Mouse (Mus musculus) retina, embryonic 14.5 days (tissue): ENCODE data around the gene Cat.
A peak's percentile ranks its signal among the peaks of the same experiment; 100 is the strongest.

Experiments
- DNase-seq: peaks from one replicate; pipeline ENCODE4 v3.0.0-alpha.2; 2015; ENCODE audit warnings: low spot score

Cat gene

DNA sequence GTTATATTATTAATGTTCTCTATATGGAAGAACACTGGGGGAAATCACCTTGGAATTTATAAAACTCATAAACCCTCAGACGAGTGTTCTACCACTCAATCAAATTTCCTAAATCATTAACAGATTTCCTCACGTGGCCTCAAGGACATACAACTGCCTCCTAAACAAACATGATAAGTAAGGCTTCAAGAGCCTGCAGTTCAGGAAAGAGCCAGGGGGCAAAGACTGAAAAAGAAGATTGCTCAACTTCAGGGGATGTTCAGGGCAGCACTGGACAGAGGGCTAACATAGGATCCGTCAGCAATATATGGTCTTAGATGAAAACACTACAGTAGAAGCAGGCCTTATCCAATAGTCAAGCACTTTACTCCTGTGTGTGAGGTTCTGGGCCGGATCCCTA is 7.5 kb downstream of the Cat start:
- DNase-seq, result no peak

DNA sequence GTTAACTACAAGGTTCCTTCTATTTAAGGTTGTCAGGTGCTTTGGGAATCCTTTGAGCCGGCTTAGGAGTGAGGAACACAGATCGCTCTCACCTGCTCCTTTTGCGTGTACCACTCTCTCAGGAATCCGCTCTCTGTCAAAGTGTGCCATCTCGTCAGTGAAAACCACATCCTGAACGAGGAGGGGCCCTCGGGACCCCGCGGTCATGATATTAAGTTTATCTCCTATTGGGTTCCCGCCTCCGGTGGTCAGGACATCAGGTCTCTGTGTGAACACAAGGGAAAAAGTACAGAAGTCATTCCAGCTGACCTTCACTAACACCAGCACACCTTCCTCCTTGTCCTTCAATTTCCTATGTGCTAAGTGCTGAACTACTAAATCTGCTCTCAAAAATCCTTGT is 8.3 kb downstream of the Cat start:
- DNase-seq, result no peak

DNA sequence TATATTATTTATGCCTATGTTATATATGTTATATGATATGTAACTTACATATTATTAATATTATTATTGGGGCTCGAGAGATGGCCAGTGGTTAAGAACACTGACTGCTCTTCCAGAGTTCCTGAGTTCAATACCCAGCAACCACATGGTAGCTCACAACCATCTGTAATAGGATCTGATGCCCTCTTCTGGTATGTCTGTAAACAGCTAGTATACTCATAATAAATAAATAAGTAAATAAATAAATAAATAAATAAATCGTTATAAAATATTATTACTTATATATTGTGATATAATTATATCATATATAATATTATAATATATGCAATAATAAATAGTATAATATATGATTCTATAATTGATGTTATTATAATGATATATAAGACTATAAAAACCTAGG is 8.8 kb downstream of the Cat start:
- no peak for DNase-seq

DNA sequence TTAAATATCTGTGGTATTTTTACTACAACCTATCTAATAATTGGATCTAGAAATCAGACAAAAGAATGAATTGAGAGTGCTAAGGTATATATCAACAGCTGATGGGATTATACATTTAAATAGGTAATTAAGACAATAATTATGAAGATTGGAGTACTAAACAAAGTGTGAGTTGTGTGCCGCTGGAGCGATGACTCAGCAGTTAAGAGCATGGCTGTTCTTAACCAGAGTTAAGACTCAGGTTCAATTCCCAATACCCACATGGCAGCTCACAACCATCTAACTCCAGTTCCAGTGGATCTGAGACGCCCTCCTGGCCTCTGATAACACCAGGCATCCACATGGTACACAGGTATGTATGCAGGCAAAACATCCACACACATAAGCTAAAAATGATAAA is 11.6 kb downstream of the Cat start:
- DNase-seq, result no peak

DNA sequence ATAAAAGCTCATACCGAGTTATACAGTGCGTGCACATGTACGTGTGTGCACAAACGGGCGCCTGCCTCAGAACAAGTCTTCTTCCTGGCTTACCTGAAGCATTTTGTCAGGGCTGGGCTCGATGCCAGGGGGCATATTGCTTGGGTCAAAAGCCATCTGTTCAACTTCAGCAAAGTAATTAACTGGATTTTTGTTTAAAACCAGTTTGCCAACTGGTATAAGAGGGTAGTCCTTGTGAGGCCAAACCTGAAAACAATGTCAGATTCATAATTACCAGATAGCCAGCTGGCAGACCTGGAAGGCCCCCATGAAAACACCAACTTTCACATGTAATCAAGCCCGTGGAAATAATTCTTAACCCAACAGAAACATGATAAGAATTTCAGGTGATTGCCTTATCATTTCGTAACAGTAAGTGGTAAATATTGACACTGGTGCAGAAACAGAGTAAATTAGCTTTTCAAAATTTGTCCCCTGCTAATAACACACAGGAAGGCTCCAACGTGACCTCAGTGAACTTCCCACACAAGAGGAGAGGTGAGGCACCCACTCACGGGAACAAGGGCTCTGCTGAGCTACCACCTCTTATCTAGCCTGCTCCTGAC is 17.9 kb downstream of the Cat start:
- no peak for DNase-seq

DNA sequence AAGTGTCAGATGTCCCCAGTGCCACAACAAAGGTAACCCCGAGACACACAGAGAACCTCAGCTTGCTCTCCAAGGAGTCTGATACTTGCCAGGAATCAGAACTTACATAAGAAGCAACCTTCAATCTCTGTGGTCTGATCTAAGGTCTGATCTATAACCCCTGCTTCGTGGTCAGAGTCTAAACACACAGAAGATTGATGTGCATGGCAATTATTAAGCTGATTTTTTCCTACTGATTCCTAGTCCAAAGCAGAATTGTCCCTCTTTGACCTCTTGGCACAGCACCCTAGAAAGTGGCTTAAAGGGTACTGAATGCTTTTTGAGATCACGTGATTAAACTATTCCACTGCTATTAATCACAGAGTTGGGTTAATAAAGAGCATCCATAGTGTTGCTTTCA is 18.7 kb downstream of the Cat start:
- DNase-seq, result no peak

DNA sequence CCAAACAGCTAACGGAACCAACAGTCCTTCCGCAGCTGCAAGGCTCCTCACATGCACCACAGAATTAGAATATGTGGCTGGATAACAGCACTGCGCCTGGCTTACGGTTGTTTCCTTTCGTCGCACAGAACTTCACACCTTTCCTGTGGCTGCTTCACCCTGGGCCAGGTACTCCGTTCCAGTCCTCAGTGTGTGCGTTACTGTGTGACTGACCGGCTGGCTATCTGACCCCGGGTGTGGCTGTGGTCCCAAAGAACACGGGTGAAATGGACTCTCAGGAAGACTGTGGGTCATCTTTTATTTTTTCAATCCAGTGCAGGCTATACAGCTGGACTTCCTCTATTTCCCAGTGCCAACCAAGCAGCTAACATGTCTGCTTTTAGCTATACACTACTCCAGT is 19.5 kb downstream of the Cat start:
- DNase-seq, result no peak

DNA sequence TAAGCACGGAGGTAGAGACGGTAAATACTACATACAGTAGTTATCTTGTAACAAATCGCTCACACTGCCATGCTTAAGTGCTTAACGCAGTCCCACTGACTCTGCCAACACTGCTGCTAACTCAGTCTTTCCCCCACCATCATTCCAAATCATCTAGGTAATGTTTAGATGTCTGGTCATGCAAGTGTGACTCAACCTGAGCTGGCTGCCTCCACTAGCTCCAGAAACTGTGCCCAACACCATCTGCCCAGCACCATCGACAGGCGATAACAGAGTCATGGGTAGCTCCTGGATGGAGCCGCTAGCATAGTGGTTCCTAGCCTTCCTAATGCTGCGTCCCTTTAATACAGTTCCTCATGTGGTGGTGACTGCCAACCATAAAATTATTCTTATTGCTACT is 20.4 kb downstream of the Cat start:
- no peak for DNase-seq

DNA sequence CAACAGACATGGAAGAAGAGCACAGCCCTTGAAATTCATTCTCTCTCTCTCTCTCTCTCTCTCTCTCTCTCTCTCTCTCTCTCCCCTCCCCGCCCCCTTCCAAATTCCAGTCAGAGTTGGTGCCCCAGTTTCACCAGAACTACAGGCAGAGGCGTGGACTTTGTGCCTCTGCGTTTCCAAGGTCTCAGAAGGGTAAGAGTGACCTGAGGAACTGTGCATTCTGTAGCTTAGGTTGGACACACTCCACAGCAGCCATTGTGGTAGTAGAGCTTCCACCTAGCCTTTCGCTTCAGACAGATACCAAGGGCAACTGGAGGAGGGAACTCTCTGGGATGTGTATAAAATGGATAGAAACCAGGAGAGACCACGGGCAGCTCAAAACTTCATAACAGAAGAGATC is 22.2 kb downstream of the Cat start:
- no peak for DNase-seq

DNA sequence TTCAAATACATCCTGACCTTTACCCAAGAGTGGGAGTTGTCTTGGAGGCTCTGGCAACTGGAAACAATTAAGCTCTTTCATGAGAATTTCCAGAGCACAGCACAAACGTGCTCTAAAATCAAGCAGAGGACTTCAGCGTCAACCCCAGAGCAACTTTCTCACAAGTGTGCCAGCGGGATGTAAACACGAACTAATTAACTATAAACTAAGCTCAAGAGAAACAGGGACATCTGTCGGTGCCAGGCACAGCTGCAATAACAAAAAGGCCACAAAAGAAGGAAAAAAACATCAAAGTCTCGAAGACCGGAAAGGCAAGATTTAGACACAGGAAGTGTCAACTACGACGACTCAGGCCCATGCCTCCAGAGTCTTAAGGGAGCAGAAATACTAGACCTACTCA is 23.2 kb downstream of the Cat start:
- DNase-seq, result no peak

DNA sequence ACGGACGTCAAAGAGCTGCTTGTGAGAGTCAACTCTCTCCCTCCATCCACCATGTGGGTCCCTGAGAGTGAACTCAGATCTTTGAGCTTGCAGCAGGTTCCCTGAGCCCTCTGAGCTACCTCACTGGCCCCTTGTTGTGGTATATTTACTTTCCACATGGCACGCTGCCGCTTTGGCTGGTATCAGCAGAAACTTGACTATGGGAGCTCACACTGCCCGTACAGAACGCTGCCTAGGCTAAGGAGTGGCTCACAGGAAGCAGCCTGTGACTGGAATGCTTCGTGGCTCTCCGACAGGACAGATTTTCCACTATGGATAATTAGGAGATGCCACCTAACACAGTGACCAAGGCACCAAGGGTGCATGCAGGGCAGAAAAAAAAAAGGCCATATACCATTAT is 23.8 kb downstream of the Cat start:
- DNase-seq, result no peak

DNA sequence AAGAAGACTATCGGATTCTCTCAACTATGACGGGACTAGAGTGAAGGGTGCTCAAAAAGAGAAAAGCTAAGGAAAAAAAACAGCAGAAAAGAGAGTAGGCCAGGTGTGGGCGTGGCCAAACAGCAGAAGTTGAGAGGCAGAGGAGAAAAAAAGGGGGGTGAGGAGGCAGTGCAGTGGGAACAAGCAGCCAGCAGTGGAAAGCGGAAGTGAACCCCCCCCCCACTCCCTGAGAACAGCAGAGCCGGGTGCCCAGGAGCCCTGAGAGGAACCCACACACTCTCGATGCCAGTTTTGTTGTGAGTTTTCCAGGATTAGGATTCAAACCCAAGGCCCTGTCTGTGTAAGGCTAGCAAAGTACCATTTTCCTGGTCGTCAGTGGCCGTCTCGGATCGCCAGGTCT is 25.9 kb downstream of the Cat start:
- no peak for DNase-seq

DNA sequence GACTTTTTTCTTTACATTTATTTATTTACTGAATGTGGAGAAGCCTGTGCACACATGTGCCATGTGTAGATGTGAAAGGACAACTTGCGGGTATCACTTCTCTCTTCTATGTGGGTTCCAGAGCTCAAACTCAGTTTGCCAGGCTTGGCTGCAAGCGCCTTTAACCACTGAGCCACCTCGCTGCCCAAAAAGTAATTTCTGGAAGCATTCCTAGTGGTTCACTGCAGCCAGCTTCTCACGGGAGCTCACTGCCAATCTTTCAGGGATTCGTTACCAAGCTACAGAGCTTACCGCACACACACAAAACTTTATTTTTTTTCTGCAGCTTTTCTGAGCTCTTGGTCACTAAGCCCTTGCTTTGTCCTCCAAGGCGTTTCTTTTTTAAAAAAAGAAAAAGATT is 27.3 kb downstream of the Cat start:
- DNase-seq, result no peak

DNA sequence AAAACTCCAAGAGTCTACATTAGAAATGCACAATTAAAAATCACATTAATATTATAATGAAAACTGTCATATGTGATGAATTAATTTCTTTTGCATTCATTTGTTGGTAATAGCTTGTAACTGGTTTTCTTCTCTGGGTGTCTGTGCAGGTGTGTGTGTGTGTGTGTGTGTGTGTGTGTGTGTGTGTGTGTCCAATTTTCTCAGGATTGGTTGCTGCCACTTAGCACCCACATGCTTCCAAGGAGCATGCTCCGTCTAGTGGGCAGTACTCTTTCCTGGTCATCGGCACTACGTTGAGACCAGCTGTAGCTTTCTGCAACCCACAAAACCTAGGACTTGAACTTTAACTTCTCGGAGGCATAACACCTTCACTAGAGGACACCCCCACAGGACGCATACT is 27.9 kb downstream of the Cat start:
- no peak for DNase-seq

DNA sequence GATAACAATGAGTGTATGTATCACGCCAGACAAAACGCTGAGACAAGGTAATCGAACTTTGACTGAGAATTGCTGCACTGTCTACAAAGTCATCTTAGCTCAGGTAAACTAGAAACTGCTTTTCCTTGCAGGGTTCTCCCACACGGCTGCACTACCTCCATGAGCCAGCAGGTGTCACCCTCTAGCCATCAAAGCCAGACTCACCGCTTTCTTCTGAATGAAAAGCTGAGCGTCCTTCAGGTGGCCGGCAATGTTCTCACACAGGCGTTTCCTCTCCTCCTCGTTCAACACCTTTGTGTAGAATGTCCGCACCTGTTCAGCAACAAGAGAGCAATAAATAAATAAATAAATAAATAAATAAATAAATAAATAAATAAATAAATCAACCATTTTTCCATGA is 28.3 kb downstream of the Cat start:
- DNase-seq, result peak; percentile 90

DNA sequence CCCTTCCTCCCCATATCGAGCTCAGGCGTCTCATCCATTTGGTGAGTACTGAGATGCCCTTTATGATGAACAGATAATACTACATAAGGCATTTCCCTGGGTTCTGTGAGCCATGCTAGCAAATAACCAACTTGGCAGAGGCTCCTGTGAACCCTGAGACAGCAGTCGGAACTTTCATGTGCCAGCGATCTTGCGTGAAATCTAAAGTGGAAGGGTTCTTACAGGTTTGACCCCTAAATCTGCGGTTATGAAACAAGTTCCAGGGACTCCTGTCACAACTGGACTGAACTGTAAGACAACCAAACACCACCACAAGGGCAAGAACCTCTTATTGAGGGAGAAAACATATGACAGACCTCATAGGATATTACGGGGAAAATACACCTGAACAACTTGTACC is 29.2 kb downstream of the Cat start:
- no peak for DNase-seq

DNA sequence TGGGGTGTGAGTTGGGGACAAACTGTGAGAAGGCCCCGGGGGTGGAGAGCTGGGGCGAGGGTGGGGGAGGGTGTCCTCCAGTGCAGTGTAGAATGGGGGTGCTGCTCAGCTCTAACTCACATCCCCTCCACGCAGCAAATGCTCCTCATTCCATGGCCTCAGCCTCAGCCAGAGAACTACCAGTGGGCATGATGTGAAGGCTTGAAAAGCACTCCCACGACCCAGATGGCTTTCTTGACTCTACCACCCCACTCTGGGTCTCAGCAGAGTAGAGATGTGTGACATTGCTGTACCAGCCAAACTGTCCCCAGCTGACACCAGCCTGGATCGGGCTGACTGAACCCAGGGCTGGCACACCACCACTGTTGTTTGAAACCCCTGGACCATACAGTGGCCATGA is 32.4 kb downstream of the Cat start:
- no peak for DNase-seq

DNA sequence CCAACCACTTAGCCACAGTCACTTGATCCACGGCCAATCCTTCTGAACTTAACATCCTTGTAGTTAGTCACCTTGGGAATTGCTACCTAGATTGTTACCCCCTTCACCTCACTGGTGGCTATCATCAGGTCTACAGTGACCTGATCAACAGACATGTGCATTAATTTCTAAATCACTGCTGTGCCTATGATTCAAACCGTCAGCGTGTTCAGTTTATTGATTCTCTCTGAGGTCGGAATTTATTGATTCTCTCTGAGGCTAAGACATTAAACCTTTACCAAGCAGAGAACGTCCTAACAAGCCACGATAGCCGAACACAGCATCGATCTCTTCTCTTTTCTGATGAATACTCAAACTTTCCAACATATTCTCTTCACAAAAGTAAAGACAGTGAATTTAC is 34.7 kb downstream of the Cat start:
- DNase-seq, result no peak

DNA sequence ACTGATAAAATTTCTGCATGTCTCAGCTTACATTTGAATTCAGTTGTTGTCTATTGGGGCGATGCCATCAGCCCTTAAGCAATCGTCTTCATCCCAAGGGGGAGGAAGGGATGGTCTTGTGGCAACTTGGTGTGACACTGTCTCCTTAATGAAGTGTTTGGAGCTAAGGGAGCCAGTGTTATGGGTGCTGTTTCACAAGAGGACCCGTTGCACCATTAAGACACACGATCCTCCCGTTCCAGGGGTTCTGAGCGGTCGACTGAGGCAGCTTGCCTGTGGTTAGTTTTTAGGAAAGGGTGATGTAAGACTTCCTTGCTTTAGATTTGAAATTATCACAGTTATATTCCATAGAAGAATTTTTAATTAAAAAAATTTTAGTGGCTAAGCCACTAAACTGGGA is 35.1 kb downstream of the Cat start:
- no peak for DNase-seq

DNA sequence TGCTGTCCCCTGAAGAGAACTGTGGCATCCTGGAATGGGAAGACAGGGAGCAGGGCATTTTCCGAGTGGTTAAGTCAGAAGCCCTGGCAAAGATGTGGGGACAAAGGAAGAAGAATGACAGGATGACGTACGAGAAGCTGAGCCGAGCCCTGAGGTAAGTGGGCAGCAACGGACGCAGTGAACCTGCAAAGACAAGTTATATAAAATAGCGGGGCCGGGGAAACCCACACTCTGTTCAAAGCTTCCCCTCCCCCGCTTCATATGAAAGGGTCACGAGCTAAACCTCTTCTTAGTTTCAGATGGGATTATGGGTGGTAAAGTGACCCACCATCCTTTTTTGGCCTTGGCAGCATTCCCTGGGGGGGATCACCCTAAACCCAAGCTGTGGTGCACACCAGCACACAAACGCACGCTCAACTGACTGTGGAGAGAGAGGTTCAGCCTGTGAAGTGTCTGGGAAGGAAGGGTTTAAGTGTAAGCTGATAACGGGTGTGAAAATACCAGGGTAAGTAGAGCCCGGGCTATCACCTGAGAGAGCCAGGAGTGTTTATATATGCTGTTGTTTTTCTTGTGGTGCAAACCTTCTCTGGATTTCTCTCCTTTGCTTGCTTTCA is 35.9 kb downstream of the Cat start:
- no peak for DNase-seq

DNA sequence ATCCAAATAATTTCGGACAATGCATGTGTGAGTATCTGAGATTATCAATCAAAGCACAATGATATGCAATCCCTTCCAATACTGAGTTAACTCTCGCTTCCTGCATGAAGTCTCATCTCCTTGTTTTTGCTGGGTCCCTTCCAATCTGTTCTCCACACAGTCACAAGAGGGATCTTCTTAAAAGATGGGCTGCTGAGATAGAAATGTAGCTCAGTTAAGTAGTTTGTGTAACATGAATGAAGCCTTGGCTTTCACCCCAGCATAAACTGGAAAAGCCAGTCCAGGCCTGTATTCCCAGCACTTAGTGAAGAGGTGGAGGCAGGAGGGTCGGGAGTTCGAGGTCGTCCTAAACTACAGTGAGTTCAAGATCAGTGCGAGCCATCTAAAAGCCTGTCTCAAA is 38.6 kb downstream of the Cat start:
- no peak for DNase-seq

DNA sequence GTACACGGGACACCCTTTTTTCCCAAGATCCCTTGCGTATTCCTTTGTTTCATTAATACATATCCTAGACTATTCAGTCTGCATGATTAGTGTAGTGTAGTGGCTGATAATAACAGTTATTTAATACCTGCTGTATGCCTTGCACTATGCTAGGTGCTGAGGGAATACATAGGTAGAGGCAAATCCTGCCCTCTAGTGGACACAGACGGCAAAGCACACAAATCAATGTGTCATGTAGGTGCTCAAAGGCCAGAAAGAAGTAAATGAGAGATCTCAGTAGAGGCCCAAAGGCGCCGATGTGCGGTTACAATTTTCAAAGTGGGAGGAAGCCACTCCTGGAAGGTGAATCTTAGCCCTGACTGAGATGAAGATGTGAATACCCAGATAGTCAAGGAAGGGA is 39.2 kb downstream of the Cat start:
- peak; percentile 77 for DNase-seq

DNA sequence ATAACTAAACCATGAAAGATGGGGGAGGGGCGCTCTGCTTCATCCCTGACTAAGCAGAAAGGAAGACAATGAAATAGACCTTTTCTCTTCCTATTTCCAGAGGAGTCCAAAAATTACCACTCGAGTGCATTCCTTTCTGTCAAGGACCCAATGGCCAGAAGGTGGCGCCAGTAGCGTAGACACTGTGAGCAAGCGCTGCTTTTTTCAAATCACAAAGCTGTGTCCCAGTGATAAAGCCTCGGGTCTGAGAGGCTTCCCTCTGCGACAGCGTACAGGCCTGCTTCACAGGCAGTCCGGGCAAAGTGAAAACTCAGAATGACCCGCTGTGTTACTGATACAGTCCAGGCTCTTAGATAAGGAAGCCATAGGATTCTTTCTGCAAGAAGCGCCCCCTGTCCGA is 45.2 kb downstream of the Cat start:
- peak; percentile 92 for DNase-seq

DNA sequence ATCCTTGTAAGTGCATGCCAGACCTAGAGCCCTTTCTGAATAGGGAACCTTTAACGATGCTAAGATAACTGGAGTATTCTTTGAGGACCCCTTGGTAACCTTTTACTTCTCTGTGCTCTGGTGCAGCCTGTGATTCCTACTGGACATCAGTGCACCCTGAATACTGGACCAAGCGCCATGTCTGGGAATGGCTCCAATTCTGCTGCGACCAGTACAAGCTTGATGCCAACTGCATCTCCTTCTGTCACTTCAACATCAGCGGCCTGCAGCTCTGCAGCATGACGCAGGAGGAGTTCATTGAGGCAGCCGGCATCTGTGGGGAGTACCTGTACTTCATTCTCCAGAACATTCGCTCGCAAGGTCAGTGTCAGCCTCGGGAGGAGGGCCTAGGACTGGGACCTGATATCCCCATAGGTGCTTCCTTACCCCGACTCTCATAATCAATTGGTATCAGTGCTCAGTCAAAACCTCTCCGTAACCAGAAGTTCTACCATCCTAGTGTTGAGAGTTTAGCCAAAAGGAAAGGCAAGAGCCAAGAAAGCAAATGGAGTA is 45.8 kb downstream of the Cat start:
- no peak for DNase-seq
